Mouse (Mus musculus): ENCODE results near the gene Adpgk.
A peak's percentile ranks its signal among the peaks of the same experiment; 100 is the strongest.
"Not testable (repeated sequence)": the region's sequence is repeated elsewhere in the genome, so short reads cannot be mapped to it uniquely, and the experiment has no call there.

The Adpgk gene

GRCm38 (mm10) chr9:59289529-59290115 lies 1.7 kb upstream of the Adpgk start:
- no peak for DNase-seq (ENCODE audit: low spot score in 2 of 2)

DNA sequence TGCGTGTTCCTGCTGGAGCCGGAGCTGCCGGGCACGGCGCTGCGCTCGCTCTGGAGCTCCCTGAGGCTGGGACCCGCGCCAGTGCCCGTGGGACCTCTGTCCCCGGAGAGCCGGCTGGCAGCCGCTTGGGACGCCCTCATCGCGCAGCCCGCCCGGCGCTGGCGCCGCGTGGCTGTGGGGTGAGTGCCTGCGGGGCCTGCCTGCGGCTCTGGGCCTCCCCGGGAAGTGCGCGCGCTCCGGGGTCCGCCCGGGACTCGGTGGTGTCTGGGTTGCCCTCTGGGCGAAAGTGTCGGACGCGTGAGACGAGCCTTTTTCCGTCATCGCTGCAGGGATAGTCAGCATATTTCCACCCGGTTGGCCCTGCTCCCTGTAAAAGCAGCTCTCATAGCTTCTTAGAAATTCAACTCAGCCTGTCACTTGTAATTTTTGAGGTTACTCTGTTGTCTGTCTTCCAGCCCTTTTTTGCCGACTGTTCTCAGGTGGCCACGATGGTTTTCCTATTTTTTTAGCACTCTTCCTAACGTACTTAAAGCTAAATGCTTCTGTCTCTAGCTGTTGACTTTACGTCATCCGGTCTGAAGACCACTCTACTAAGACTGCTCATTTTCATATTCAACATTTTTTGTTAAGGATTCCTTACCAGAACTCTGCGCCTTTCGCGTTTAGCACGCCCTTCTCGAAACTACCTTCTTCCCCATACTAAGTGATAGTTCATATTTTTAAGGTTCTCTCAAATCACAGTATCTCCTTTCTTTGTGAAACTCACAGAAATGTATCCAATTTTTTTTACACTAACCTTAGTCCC lies 532 bp downstream of the Adpgk start:
- no peak for DNase-seq (ENCODE audit: low spot score in 2 of 2)

DNA sequence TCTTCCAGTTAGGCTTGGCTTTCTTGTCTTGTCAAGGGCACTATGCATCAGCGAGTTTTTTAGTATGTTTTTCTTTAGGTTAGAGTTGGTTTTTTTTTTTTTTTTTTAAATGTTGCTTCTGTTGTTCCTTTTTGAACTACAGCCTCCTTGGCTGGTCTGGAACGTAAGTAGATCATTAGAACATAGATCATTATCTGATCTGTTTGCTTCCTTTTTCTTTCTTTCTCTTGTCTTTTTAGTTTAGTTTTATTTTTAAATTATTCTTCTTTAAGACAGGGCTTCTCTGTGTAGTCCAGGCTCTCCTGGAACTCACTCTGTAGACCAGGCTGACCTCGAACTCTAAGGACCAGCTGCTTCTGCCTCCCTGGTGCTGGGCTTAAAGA lies 1.1 kb downstream of the Adpgk start:
- no peak for DNase-seq (ENCODE audit: low spot score in 2 of 2)

DNA sequence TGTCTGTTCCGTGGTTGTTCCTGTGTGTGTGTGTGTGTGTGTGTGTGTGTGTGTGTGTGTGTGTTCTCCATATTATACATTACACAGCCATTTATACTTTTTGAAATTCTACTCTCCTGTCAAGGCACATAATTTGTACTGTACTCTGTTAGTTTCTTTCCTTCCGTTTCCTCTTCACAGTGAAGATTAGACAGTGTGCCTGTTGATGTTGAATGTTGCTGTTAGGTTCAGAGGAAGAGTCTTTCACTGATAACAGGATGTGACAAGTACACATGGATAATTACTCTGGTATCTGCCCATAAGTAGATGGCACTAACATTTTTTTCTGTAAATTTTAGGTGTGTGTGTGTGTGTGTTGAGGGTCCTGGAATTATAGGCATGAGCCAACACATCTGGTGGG lies 5.1 kb downstream of the Adpgk start:
- no peak for DNase-seq (ENCODE audit: low spot score in 2 of 2)

DNA sequence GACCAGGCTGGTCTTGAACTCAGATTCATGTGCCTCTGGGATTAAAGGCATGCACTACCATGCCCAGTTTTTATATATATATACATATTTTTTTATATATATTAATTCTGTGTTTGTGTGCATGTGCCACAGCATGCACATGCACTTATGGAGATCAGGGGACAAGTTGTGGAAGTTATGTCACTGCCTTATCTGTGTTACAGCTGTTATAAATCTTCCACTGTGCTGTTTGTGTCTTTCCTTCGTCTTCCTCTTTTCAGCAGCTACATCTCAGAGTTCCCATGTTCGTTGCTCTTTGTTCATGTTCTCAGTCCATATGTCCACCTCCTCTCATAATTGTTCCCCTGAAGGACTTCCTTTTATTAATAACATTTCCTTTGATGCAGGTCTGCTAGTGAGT lies 16.5 kb downstream of the Adpgk start:
- DNase-seq (ENCODE audit: low spot score in 2 of 2), result no peak

DNA sequence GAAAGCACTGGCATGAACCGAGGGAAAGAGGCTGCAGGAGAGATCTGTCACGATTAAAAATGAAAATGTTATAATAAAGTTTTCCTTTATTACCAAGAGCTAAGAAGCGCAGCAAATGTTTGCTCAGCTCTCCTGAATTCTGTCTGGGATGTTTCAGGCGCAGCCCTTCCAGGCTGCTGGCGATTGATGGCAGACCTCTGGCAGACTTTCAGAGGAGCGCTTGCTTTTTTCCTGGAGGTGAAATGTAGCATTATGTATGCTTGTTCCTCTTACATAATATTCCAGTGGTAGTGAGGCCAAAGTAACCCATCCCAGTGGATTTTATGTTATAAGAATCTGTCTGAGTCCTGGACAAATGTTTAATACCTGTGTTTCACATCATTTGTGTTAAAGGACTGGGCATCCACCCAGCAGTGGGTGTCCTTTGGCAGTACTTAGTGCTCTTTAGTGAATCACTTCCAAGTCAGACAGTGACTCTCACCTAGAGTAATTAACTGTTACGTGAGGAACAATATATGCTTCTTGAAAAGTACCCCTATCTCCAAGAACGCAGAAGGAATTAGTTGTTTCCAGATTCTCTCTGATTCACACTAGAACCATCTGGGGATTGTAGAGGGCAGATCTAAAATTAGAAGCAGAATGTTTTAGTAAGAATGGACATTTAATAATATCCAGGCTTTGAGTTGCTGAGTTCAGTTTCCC lies 19.4 kb downstream of the Adpgk start:
- DNase-seq (ENCODE audit: low spot score in 2 of 2), result no peak

GRCm38 (mm10) chr9:59311284-59311670 lies 19.9 kb downstream of the Adpgk start:
- no peak for DNase-seq (ENCODE audit: low spot score in 2 of 2)

DNA sequence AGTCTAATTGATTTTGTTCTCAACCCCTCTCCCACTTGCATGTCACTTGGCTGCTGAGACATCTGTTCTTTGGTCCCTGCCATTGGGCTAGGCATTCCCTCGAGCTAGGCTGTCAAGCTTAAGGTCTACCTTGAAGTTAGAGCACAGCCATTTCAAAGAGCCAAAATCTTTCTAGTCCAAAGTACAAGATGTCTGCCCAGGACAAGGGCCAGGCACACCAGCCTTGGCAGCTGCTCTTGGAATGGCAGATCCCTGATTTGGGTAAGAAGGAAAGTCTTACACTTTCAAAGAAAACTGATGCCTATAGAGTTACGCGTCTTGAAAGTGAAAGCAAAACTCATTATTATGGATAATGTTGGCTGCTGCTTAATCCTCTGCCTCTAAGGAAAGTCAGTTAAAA lies 24.8 kb downstream of the Adpgk start:
- no peak for DNase-seq (ENCODE audit: low spot score in 2 of 2)

DNA sequence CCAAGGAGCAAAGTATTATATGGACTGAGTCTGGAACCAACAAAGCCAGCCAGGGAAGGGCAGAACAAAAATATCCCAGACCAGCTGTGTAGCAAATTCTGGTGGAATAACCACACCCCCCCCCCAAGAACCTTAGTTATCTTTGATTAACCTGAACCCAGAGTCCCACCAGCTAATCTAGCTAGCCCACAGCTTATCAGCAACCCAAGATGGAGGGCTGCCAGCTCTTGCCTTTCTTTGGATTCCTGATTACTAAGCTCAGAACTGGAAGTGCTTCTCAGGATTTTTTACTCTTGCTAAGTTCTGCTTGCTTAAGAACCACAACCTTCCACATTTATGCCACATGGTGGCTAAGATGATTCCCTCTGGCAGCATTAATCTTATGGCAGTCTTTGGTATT lies 33.0 kb downstream of the Adpgk start:
- no peak for DNase-seq (ENCODE audit: low spot score in 2 of 2)

GRCm38 (mm10) chr9:59330055-59330454 lies 38.7 kb downstream of the Adpgk start:
- DNase-seq (ENCODE audit: low spot score in 2 of 2), result no peak

- DNase-seq (ENCODE audit: low spot score in 2 of 2), result no peak
Measured at GRCm38 (mm10) chr9:59336539-59336938, 45.2 kb downstream of the Adpgk start.

DNA sequence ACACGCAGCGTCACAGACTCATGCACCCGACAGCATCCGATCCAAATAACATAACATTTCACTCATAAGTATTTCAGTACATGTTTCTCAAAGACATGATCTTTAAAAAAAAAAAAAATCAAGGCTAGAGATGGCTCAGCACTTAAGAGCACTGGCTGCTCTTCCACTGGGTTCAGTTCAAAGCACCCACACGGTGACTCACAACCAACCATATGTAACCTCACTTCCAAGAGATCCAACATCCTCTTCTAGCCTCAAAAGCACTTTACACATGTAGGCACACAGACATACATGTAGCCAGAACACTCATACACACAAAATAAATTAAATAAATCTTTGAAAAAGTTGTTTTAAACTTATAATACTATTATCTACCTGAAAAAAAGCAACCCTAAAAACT lies 46.5 kb downstream of the Adpgk start:
- no peak for DNase-seq (ENCODE audit: low spot score in 2 of 2)

GRCm38 (mm10) chr9:59338411-59338810 lies 47.1 kb downstream of the Adpgk start:
- DNase-seq (ENCODE audit: low spot score in 2 of 2), result no peak

- DNase-seq (ENCODE audit: low spot score in 2 of 2), result no peak
Measured at GRCm38 (mm10) chr9:59339107-59339506, 47.7 kb downstream of the Adpgk start.

- DNase-seq (ENCODE audit: low spot score in 2 of 2), result no peak
Measured at GRCm38 (mm10) chr9:59340002-59340401, 48.6 kb downstream of the Adpgk start.

DNA sequence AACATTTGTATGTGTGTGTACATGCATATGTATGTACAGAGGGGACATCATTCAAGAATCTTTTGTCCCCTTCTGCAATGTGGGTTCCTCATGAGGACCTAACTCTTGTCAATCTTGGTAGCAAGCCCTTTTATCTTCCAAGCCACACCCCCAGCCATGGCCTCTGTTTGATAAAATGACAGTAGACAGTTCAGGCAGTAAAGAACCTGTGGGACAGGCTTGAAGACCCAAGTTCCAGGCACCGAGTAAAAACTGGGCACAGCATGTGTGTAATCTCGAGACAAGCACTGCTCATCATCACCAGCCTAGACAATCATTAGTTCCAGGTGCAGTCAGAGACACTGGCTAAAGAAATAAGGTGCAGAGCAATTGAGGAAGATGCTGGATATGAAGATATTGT lies 54.8 kb downstream of the Adpgk start:
- DNase-seq (ENCODE audit: low spot score in 2 of 2), result no peak

DNA sequence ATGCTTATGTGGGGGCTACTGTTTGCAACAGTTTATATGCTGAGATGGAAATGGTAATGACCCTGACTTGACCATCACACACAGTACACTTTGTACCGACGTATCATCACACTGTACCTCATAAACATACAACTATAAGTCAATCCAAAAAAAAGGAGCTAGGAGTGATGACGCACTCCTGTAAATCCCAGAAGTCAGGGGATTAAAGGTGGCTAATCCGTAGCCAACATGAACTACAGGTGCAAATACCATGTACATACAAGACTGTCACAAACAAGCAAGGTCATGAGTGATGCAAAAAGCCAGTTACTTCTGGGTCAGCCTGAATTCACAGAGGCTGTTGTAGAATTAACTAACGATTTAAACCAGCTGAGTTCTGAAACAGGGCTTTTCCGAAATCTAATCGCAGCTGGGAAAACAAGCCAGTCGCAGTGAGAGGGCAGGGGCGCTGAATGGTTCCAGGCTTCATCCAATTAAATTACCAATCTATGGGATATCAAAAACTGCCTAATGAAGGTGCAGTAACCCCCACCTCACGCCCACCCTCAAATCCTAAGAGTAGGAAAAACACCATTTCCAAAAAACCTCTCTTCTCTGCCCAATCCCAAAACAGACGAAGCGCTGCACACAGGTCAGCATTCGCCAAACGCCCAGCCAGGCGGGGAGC lies 61.4 kb downstream of the Adpgk start:
- no peak for DNase-seq (ENCODE audit: low spot score in 2 of 2)

- DNase-seq (ENCODE audit: low spot score in 2 of 2), result peak; percentile 93
Measured at GRCm38 (mm10) chr9:59353253-59353639, 61.9 kb downstream of the Adpgk start, which contains the start of gene Bbs4. Bbs4 (minus strand) TSS chr9:59353508.

DNA sequence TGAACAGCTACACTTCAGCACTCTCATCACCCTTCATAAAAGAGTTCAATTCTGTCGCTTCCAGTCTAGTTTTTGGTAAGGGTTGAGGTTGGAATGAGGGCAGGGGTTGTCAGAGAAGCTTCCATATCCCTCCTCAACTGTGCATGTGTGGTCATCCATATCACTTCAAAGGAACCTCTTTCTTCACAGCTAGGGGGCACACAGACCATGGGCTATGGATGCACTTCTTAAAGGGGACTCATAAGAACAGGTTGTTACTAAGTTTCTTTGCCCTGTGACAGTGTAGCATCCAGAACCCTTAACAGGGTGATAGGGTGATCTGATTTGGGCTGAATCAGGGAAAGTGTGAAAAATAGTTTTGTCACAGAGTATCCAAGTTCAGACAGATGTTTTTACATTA lies 66.7 kb downstream of the Adpgk start:
- not testable (repeated sequence) for DNase-seq (ENCODE audit: low spot score in 2 of 2)

GRCm38 (mm10) chr9:59360487-59360886 lies 69.1 kb downstream of the Adpgk start:
- DNase-seq (ENCODE audit: low spot score in 2 of 2), result not testable (repeated sequence)

- DNase-seq (ENCODE audit: low spot score in 2 of 2), result no peak
Measured at GRCm38 (mm10) chr9:59369220-59369619, 77.9 kb downstream of the Adpgk start.

- no peak for DNase-seq (ENCODE audit: low spot score in 2 of 2)
Measured at GRCm38 (mm10) chr9:59369646-59370045, 78.3 kb downstream of the Adpgk start.

Measured in right cerebral cortex, postnatal 10 days (tissue).